Mouse (Mus musculus): ENCODE results near the gene Dpm3. TPM values are rescaled to one million over a fixed set of nuclear protein-coding genes. Genes with fewer than 3 reads are reported as not detected.

The Dpm3 gene
- polyA plus RNA-seq, 1 experiment from 2014 or later = 161 TPM

GRCm38 (mm10) chr3:89304440-89304839 lies 45.3 kb downstream of the Dpm3 start:
- Histone ChIP-seq H3K4me2 (no peak overlapping the region), H3K4me1 (peaks cover 26% of the 10 kb centered on the region), H3K4me3 (no peak overlapping the region), H3K27me3 (no peaks in the 10 kb centered on the region), H3K9ac (no peak overlapping the region), H3K36me3 (no peaks in the 10 kb centered on the region), H3K9me3 (no peaks in the 10 kb centered on the region), H3K27ac (no peak overlapping the region)
- ATAC-seq (ENCODE audit: insufficient number of reproducible peaks, low FRiP score, low TSS enrichment, low read depth) = no peak
- WGBS = 62% methylated on average over 6 of the region's 6 CpGs

GRCm38 (mm10) chr3:89305105-89305504 lies 45.9 kb downstream of the Dpm3 start:
- no peaks in the 10 kb centered on the region for H3K27me3 ChIP-seq
- WGBS = 66% methylated on average over 4 of the region's 4 CpGs
- no peak overlapping the region for H3K4me3 ChIP-seq
- H3K9ac ChIP-seq = no peak overlapping the region
- no peaks in the 10 kb centered on the region for H3K9me3 ChIP-seq
- H3K36me3 ChIP-seq = no peaks in the 10 kb centered on the region
- no peak overlapping the region for H3K4me2 ChIP-seq
- peaks cover 19% of the 10 kb centered on the region; the same call in 1 of the 2 replicates for H3K4me1 ChIP-seq
- no peak for ATAC-seq (ENCODE audit: insufficient number of reproducible peaks, low FRiP score, low TSS enrichment, low read depth)
- H3K27ac ChIP-seq = no peak overlapping the region

- Histone ChIP-seq H3K9ac (no peak overlapping the region), H3K36me3 (no peaks in the 10 kb centered on the region), H3K4me1 (peaks cover 18% of the 10 kb centered on the region; the same call in 1 of the 2 replicates), H3K9me3 (no peaks in the 10 kb centered on the region), H3K4me2 (no peak overlapping the region), H3K27me3 (no peaks in the 10 kb centered on the region), H3K27ac (no peak overlapping the region), H3K4me3 (no peak overlapping the region)
- 0 out of 2 replicates have a peak, but pooled peaks have one; percentile 49 for ATAC-seq (ENCODE audit: insufficient number of reproducible peaks, low FRiP score, low TSS enrichment, low read depth)
- 45% methylated on average over 8 of the region's 8 CpGs for WGBS
Measured at GRCm38 (mm10) chr3:89305551-89306325, 46.6 kb downstream of the Dpm3 start.

- no peaks in the 10 kb centered on the region for H3K27me3 ChIP-seq
- H3K9me3 ChIP-seq = no peaks in the 10 kb centered on the region
- no peak overlapping the region for H3K27ac ChIP-seq
- ATAC-seq (ENCODE audit: insufficient number of reproducible peaks, low FRiP score, low TSS enrichment, low read depth) = peak; percentile 72
- H3K9ac ChIP-seq = no peak overlapping the region
- no peak overlapping the region for H3K4me3 ChIP-seq
- H3K4me2 ChIP-seq = no peak overlapping the region
- 4% methylated on average over 9 of the region's 9 CpGs for WGBS
- no peaks in the 10 kb centered on the region for H3K36me3 ChIP-seq
- H3K4me1 ChIP-seq = peaks cover 18% of the 10 kb centered on the region; the same call in 1 of the 2 replicates
Measured at GRCm38 (mm10) chr3:89308089-89308488, 48.9 kb downstream of the Dpm3 start.

GRCm38 (mm10) chr3:89314340-89314739 lies 55.2 kb downstream of the Dpm3 start:
- 70% methylated on average over 5 of the region's 5 CpGs for WGBS
- H3K27ac ChIP-seq = no peak overlapping the region

GRCm38 (mm10) chr3:89314791-89315190 lies 55.6 kb downstream of the Dpm3 start:
- peaks cover 20% of the 10 kb centered on the region; the same call in 1 of the 2 replicates for H3K27me3 ChIP-seq
- no peak overlapping the region for H3K27ac ChIP-seq
- ATAC-seq (ENCODE audit: insufficient number of reproducible peaks, low FRiP score, low TSS enrichment, low read depth) = no peak
- no peaks in the 10 kb centered on the region for H3K9me3 ChIP-seq
- 0 out of 2 replicates have a peak overlapping the region, but pooled peaks have one; percentile 1 for H3K9ac ChIP-seq
- 44% methylated on average over 2 of the region's 2 CpGs for WGBS
- peaks cover 47% of the 10 kb centered on the region for H3K4me1 ChIP-seq
- H3K4me2 ChIP-seq = peak overlapping the region; percentile 49; the same call in 1 of the 2 replicates
- no peak overlapping the region for H3K4me3 ChIP-seq
- no peaks in the 10 kb centered on the region for H3K36me3 ChIP-seq

More at GRCm38 (mm10) chr3:89314340-89314739, 55.2 kb downstream of the Dpm3 start:
- Histone ChIP-seq H3K9me3 (no peaks in the 10 kb centered on the region), H3K4me3 (no peak overlapping the region), H3K4me1 (peaks cover 42% of the 10 kb centered on the region), H3K9ac (no peak overlapping the region), H3K4me2 (no peak overlapping the region), H3K27me3 (peaks cover 17% of the 10 kb centered on the region; the same call in 1 of the 2 replicates), H3K36me3 (no peaks in the 10 kb centered on the region)
- no peak for ATAC-seq (ENCODE audit: insufficient number of reproducible peaks, low FRiP score, low TSS enrichment, low read depth)

GRCm38 (mm10) chr3:89315195-89315929 lies 56.2 kb downstream of the Dpm3 start:
- no peak overlapping the region for H3K27ac ChIP-seq
- peaks cover 21% of the 10 kb centered on the region for H3K27me3 ChIP-seq
- peak overlapping the region; percentile 28 for H3K4me3 ChIP-seq
- no peaks in the 10 kb centered on the region for H3K9me3 ChIP-seq
- ATAC-seq (ENCODE audit: insufficient number of reproducible peaks, low FRiP score, low TSS enrichment, low read depth) = no peak
- peaks cover 53% of the 10 kb centered on the region for H3K4me1 ChIP-seq
- no peaks in the 10 kb centered on the region for H3K36me3 ChIP-seq
- 6% methylated on average over 25 of the region's 26 CpGs for WGBS
- peak overlapping the region; percentile 1; the same call in 1 of the 2 replicates for H3K9ac ChIP-seq
- H3K4me2 ChIP-seq = peak overlapping the region; percentile 49

GRCm38 (mm10) chr3:89315930-89316831 lies 57.0 kb downstream of the Dpm3 start:
- Histone ChIP-seq H3K27me3 (peaks cover 29% of the 10 kb centered on the region), H3K36me3 (no peaks in the 10 kb centered on the region), H3K9me3 (no peaks in the 10 kb centered on the region), H3K9ac (no peak overlapping the region), H3K27ac (peak overlapping the region; percentile 8; the same call in 1 of the 2 replicates), H3K4me2 (peak overlapping the region; percentile 49), H3K4me3 (peak overlapping the region; percentile 28), H3K4me1 (peaks cover 61% of the 10 kb centered on the region)
- WGBS = 14% methylated on average over 40 of the region's 40 CpGs
- ATAC-seq (ENCODE audit: insufficient number of reproducible peaks, low FRiP score, low TSS enrichment, low read depth) = no peak

MicroRNAs encoded within 50 kb of the gene (microRNA counts, 519-probe panel; counts per million panel counts)
- not detected for microRNA mmu-miR-92b

Small RNA genes within 50 kb of the gene (microRNA-seq; reads per million reads assigned to microRNA genes)
- 94.5 reads per million, percentile 50 among the genes with 10 or more reads in this experiment for gene Mir92b

Other genes starting within 250 kb of the Dpm3 start
- gene Rusc1, start 166.0 kb upstream of the Dpm3 start, polyA plus RNA-seq (2015; fragmentation: Nextera tagmentation; extraction: Ambion mirVana) = 29.2 and 31.1 TPM in 2 replicates
- gene Gm43738, start 158.3 kb upstream of the Dpm3 start, polyA plus RNA-seq (2015; fragmentation: Nextera tagmentation; extraction: Ambion mirVana) = not detected in 2 replicates
- 253 and 265 TPM in 2 replicates for gene Fdps, start 157.4 kb upstream of the Dpm3 start, polyA plus RNA-seq (2015; fragmentation: Nextera tagmentation; extraction: Ambion mirVana)
- gene Pklr, start 123.2 kb upstream of the Dpm3 start, polyA plus RNA-seq (2015; fragmentation: Nextera tagmentation; extraction: Ambion mirVana) = 0.20 and 0.23 TPM in 2 replicates
- 1.9 and 2.2 TPM in 2 replicates for gene Hcn3, start 99.2 kb upstream of the Dpm3 start, polyA plus RNA-seq (2015; fragmentation: Nextera tagmentation; extraction: Ambion mirVana)
- 23.9 and 25.0 TPM in 2 replicates for gene Clk2, start 94.6 kb upstream of the Dpm3 start, polyA plus RNA-seq (2015; fragmentation: Nextera tagmentation; extraction: Ambion mirVana)
- 101 and 115 TPM in 2 replicates for gene Scamp3, start 81.9 kb upstream of the Dpm3 start, polyA plus RNA-seq (2015; fragmentation: Nextera tagmentation; extraction: Ambion mirVana)
- 31.4 and 34.0 TPM in 2 replicates for gene Fam189b, start 76.2 kb upstream of the Dpm3 start, polyA plus RNA-seq (2015; fragmentation: Nextera tagmentation; extraction: Ambion mirVana)
- gene Gba, start 56.4 kb upstream of the Dpm3 start, polyA plus RNA-seq (2015; fragmentation: Nextera tagmentation; extraction: Ambion mirVana) = 62.5 and 70.9 TPM in 2 replicates
- 94.0 and 116 TPM in 2 replicates for gene Thbs3, start 44.2 kb upstream of the Dpm3 start, polyA plus RNA-seq (2015; fragmentation: Nextera tagmentation; extraction: Ambion mirVana)
- 156 and 180 TPM in 2 replicates for gene Mtx1, start 32.3 kb upstream of the Dpm3 start, polyA plus RNA-seq (2015; fragmentation: Nextera tagmentation; extraction: Ambion mirVana)
- 0.64 and 0.68 TPM in 2 replicates for gene Muc1, start 30.3 kb upstream of the Dpm3 start, polyA plus RNA-seq (2015; fragmentation: Nextera tagmentation; extraction: Ambion mirVana)
- 307 and 334 TPM in 2 replicates for gene Krtcap2, start 13.4 kb upstream of the Dpm3 start, polyA plus RNA-seq (2015; fragmentation: Nextera tagmentation; extraction: Ambion mirVana)
- 4.0 and 4.7 TPM in 2 replicates for gene Trim46, start 13.0 kb upstream of the Dpm3 start, polyA plus RNA-seq (2015; fragmentation: Nextera tagmentation; extraction: Ambion mirVana)
- 91.9 and 92.8 TPM in 2 replicates for gene Slc50a1, start 11.2 kb downstream of the Dpm3 start, polyA plus RNA-seq (2015; fragmentation: Nextera tagmentation; extraction: Ambion mirVana)
- gene Efna1, start 21.8 kb downstream of the Dpm3 start, polyA plus RNA-seq (2015; fragmentation: Nextera tagmentation; extraction: Ambion mirVana) = 59.6 and 64.2 TPM in 2 replicates
- 57.9 and 59.2 TPM in 2 replicates for gene Efna3, start 63.6 kb downstream of the Dpm3 start, polyA plus RNA-seq (2015; fragmentation: Nextera tagmentation; extraction: Ambion mirVana)
- gene Efna4, start 78.7 kb downstream of the Dpm3 start, polyA plus RNA-seq (2015; fragmentation: Nextera tagmentation; extraction: Ambion mirVana) = 30.4 and 34.4 TPM in 2 replicates
- gene Adam15, start 90.6 kb downstream of the Dpm3 start, polyA plus RNA-seq (2015; fragmentation: Nextera tagmentation; extraction: Ambion mirVana) = 94.4 and 106 TPM in 2 replicates
- gene Dcst2, start 102.6 kb downstream of the Dpm3 start, polyA plus RNA-seq (2015; fragmentation: Nextera tagmentation; extraction: Ambion mirVana) = 0.20 and 0.23 TPM in 2 replicates
- gene Dcst1, start 105.9 kb downstream of the Dpm3 start, polyA plus RNA-seq (2015; fragmentation: Nextera tagmentation; extraction: Ambion mirVana) = 0.52 and 0.76 TPM in 2 replicates
- 7.0 and 7.2 TPM in 2 replicates for gene Zbtb7b, start 135.4 kb downstream of the Dpm3 start, polyA plus RNA-seq (2015; fragmentation: Nextera tagmentation; extraction: Ambion mirVana)
- not detected in 2 replicates for gene Lenep, start 143.4 kb downstream of the Dpm3 start, polyA plus RNA-seq (2015; fragmentation: Nextera tagmentation; extraction: Ambion mirVana)
- 27.1 and 31.0 TPM in 2 replicates for gene Flad1, start 152.5 kb downstream of the Dpm3 start, polyA plus RNA-seq (2015; fragmentation: Nextera tagmentation; extraction: Ambion mirVana)
- gene Cks1b, start 159.0 kb downstream of the Dpm3 start, polyA plus RNA-seq (2015; fragmentation: Nextera tagmentation; extraction: Ambion mirVana) = 340 and 365 TPM in 2 replicates
- gene Shc1, start 159.1 kb downstream of the Dpm3 start, polyA plus RNA-seq (2015; fragmentation: Nextera tagmentation; extraction: Ambion mirVana) = 108 and 112 TPM in 2 replicates
- 37.1 and 43.7 TPM in 2 replicates for gene Pygo2, start 170.9 kb downstream of the Dpm3 start, polyA plus RNA-seq (2015; fragmentation: Nextera tagmentation; extraction: Ambion mirVana)
- gene Pbxip1, start 177.3 kb downstream of the Dpm3 start, polyA plus RNA-seq (2015; fragmentation: Nextera tagmentation; extraction: Ambion mirVana) = 33.9 and 51.5 TPM in 2 replicates
- 55.2 and 61.1 TPM in 2 replicates for gene Pmvk, start 195.2 kb downstream of the Dpm3 start, polyA plus RNA-seq (2015; fragmentation: Nextera tagmentation; extraction: Ambion mirVana)

Data from limb, embryonic 15.5 days (tissue).